Mouse (Mus musculus): ENCODE data around the gene Paf1.

- TF ChIP-seq GATA1 (IDR thresholded peaks at IDR 0.05; ENCODE audit: low read length) (no peak), TAL1 (IDR thresholded peaks at IDR 0.05; ENCODE audit: low read length) (no peak)
Observed at GRCm38 (mm10) chr7:28446446-28446845, 53.7 kb downstream of the Paf1 start.

All from erythroblast, embryonic 14.5 days (primary cell).